Mouse (Mus musculus) retina, adult 2 months (tissue): ENCODE measurements at regions not wholly inside any gene's neighbourhood (a gene's known extent, or its start where the extent isn't known, plus 50 kb on each side); places are given as distances from the start of the nearest gene placed in this dataset.

ENCODE experiments used
- DNase-seq: peaks from one replicate; pipeline ENCODE4 v3.0.0-alpha.2; 2012; ENCODE audit warnings: low read depth, low spot score

- DNase-seq: peak; percentile 52
These were observed 68.6 kb upstream of the Chd6 start for GRCm38 (mm10) chr2:161177355-161178021.

DNA sequence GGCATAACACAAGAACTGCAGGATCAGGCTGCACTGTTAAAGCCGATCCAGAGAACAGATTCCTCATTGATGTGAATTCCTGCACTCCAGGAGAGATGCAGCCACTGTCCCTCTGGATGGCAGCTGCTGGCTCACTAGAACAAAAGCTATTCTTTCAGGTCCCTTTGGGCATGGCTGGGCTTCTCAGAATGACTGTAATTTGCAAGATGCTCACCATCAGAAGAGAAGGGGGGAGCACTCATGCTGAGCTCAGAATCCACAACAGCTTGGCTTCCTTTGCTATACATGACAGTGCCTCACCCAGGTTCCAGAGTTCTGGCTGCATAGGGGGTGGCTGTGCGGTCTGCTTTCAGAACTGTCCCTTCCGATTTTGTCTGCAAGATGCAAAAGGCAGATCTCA lies 57.8 kb upstream of the Chd6 start:
- no peak for DNase-seq

DNA sequence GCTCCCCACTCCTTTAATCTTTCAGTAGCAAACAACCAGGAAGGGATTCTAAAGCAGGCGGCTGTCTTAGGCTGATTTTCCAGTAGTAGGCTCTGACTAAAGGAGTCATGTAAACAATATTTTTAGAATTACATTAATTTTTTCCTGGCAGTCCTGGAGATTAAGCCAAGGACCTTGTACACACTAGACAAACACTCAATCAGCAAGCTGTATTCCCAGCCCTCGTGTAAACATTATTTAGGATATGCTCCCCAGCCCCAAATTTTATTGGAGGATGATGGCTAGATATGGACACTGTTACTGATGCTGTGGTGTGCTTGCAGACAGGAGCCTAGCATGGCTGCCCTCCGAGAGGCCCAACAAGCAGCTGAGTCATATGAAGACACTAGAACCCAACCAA lies 56.6 kb upstream of the Chd6 start:
- no peak for DNase-seq

DNA sequence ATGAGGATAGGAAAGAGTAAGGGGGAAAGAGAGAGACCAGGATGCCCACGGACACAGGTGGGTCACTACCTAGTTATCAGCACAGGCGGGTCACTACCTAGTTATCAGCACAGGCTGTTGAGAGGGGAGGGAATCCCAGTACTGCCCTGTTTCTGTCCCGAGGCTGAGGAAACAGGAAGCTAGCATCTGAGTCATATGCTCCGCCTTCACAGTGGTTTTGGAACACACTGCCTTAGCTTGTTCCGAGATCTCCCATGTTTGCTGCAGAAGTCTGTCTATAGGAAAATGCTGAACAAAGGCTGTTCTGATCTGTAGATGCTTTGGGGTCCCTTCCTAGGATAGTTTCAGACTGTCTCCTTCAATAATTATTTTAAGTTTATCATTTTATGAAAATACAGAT lies 55.4 kb upstream of the Chd6 start:
- DNase-seq: no peak
